ENCODE assay signal across 7 mouse cellular contexts in the genomic region with DNA sequence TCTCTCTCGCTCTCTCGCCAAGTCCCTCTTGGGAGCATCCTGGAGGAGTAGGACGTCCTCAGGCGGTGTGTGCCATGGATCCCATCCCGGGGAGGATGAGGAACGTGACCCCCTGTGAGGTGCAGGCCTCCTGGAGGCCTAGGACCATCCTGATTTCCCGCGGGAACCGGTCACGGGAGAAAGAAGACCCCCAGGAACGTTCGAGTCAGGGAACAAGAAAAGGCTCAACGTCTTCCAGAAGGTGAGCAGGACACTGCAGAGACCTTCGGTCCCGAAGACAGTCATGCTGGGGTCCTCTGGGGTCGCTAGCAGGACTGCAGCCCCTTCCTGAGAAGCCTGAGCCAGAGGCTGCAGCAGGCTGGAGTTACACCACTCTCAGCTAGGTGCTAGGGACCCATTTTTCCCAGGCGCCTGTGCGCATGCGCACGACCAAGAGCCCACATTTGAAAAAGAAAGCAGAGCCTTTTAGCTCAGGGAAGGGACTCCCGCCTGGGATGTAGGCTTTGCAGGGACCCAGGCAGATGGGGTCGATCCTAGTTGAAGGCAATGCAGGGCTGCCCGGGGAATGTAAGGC.
A peak's percentile ranks its signal among the peaks of the same experiment; 100 is the strongest.
DNase-seq lines count a peak whose midpoint lies in the region; ATAC-seq and TF ChIP-seq lines count a peak whose summit lies in the region.
"Not testable (repeated sequence)": the region's sequence is repeated elsewhere in the genome, so short reads cannot be mapped to it uniquely, and the experiment has no call there.

No protein-coding gene starts in this region.

- ATAC-seq in forebrain, postnatal 0 days = not testable (repeated sequence)

- intact Hi-C loops in heart, postnatal 10 days (cut with DNase I); left cerebral cortex, postnatal 36 days (cut with DNase I): not testable (repeated sequence)

- H3K9me3 ChIP-seq in forebrain, postnatal 0 days (ENCODE audit: low read length) = not testable (repeated sequence)

- not testable (repeated sequence) for H3K4me2 ChIP-seq in forebrain, postnatal 0 days (ENCODE audit: low read depth)

- not testable (repeated sequence) for H3K27ac ChIP-seq in forebrain, postnatal 0 days (ENCODE audit: low read depth, low read length)

- not testable (repeated sequence) for H3K27me3 ChIP-seq in forebrain, postnatal 0 days (ENCODE audit: insufficient read depth, low read length)

- not testable (repeated sequence) for H3K36me3 ChIP-seq in forebrain, postnatal 0 days (ENCODE audit: insufficient read depth)

- not testable (repeated sequence) for H3K9ac ChIP-seq in forebrain, postnatal 0 days

- WGBS in forebrain, postnatal 0 days = 39% methylated on average over 16 of the region's 23 CpGs

- DNase-seq in adrenal gland, postnatal 36 days = peak; percentile 17 to 45
- DNase-seq in forebrain, postnatal 0 days = peak; percentile 12
- peak; percentile 16 to 30 for DNase-seq in heart, postnatal 10 days
- peak; percentile 16 for DNase-seq in layer of hippocampus, adult 11-12 months (ENCODE audit: low spot score)
- peak; percentile 34 to 36 for DNase-seq in left cerebral cortex, postnatal 36 days (ENCODE audit: low spot score in 2 of 2)
- DNase-seq in neural tube, embryonic 10.5 days (ENCODE audit: extremely low spot score, low spot score) = peak; percentile 12
- DNase-seq in testis, postnatal 10 days (ENCODE audit: low spot score) = peak; percentile 60

- TF ChIP-seq CTCF in forebrain, postnatal 0 days (IDR thresholded peaks at IDR 0.05; ENCODE audit: low read depth) = not testable (repeated sequence)

- H3K4me1 ChIP-seq in forebrain, postnatal 0 days (ENCODE audit: insufficient read depth) = not testable (repeated sequence)

- not testable (repeated sequence) for H3K4me3 ChIP-seq in forebrain, postnatal 0 days (ENCODE audit: low read depth, low read length)
